Mouse (Mus musculus) right cerebral cortex, postnatal 14 days (tissue): ENCODE measurements at regions not wholly inside any gene's neighbourhood (a gene's known extent, or its start where the extent isn't known, plus 50 kb on each side); places are given as distances from the start of the nearest gene placed in this dataset.
A peak's percentile ranks its signal among the peaks of the same experiment; 100 is the strongest.

Experiments used
- DNase-seq: peaks from one replicate; pipeline ENCODE4 v3.0.0; 2022

DNA sequence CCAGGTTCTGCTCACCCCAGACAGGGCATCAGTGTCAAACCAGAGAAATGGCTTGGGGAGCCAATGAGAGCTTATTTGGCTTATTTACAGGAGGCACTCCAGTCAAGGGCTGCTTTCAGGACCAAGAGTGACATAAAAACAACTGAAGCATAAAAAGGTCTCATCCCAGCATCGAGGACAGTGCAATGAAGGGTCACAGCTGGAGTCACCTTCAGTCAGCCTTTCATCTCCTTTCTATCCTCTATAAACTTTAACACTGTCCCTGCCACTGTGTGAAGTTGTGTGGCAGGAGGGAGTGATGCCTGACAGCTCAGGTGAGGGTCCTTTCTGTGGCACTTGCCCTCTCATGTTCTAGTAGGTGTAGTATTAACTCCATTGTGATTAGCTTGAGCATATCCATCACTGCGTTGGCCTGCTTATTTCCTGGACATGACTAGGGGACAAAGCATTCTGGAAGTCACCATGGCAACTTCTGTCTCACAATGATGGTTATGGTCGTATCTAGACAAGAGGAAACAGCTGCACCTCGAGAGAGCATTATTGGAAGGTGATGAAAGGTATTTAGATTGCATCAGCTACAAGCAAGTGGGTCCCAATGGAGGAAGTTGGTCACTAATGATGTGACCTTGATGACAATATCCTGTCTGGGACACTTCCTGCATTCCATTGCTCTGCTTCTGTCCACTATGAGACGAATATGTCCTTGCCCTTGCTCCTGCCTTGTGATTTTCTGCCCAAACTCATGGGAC lies 87.8 kb upstream of the Enpp6 start:
- DNase-seq = no peak

- no peak for DNase-seq
Observed at GRCm38 (mm10) chr8:46900826-46901225, 85.9 kb upstream of the Enpp6 start.

DNA sequence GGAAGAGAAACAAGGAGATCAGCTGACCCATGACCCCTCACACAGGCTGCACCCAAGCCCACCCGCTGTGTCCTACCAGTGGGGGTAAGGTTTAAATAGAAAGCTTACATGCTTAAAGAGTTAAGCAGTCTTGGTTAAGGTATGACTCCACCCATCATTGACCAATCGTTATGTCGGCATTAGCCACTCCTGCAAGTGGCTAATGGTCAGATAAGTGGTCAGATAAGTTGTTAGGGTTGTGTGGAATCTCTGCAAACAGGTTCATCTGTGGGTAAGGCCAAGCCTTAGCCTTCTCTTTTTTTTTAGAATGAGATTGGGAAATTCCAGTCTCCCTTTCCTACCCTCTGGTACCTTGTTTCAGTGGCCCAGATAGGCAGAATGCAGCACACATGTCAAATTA lies 82.0 kb upstream of the Enpp6 start:
- no peak for DNase-seq

GRCm38 (mm10) chr8:46907390-46907789 lies 79.3 kb upstream of the Enpp6 start:
- DNase-seq = no peak

GRCm38 (mm10) chr8:46908186-46908585 lies 78.5 kb upstream of the Enpp6 start:
- no peak for DNase-seq

GRCm38 (mm10) chr8:46913956-46914355 lies 72.7 kb upstream of the Enpp6 start:
- DNase-seq = no peak

DNA sequence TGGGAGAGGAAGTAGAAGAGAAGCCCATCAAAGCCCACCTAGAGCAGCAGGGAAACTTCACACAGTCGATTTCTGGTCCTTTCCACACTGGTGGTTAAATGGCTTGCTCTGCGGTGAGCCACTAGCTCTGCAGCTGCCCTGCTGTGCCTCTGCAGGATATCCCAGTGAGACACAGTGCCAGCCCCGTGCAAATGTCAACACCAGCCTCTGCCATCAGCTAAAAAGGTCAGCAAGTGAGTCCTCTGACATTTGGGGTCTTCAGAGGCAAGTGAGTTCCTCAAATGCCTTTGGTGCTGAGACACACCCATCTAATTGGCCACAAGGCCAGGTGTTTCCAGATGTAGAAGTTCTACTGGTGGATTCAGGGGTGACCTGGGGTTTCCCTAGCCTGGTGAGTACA lies 66.6 kb upstream of the Enpp6 start:
- no peak for DNase-seq

- no peak for DNase-seq
Observed at GRCm38 (mm10) chr8:46921075-46921474, 65.6 kb upstream of the Enpp6 start.

GRCm38 (mm10) chr8:46921585-46921984 lies 65.1 kb upstream of the Enpp6 start:
- no peak for DNase-seq

GRCm38 (mm10) chr8:46924787-46925548 lies 61.7 kb upstream of the Enpp6 start:
- no peak for DNase-seq

DNA sequence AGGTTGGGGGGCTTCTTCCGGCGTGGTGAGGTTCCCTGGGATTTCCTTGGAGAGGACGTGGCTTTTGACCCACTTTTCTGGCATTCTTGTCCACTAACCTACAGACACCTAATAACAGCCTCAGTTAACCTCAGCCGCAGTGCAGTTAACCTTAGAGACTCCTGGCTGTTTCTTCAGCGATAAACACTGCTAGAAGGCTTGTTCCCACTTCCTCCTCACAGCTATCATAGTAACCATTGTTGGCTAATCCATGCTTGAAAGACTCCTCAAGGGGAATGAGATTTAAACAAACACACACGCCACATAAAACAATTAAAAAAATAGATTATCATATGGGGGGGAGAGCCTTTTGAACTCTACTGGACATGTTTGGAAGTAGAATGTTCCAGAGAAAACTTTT lies 58.0 kb upstream of the Enpp6 start:
- DNase-seq = no peak

DNA sequence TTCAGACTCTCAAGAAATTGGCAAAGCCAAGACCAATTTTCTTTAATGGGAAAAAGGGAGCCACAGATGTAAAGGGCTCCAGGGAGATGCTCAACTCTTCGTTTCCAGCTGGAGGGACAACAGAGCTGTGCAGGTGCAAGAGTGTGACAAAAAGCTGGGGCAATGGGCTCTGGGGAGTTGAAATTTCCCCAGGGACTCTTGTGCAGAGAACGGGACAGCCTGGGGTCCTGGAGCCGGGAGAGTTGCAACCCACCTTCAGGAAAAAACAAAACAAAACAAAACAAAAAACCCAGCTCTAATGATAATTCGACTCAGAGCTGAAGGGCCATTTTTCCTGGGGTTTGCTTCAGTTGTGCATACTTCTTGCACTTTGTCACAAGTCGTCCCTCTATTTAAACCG lies 57.0 kb upstream of the Enpp6 start:
- DNase-seq = no peak

DNA sequence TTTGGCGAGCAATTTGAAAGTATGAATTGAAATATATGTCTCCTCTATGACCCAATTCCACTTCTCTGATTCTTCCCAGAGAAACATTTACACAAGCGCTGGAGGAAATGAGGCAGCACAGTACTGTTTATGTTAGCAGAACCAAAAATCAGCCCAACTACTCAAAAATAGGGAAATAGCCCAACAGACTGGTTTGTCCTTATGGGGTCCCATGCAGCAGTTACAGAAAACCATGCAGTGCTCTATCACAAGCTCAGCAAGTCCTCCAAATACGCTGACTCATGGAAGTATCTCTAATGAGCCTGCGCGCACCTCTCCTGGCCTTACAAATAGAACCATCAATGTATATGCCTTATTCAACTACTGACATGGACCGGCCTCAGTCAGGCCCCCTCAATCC lies 55.4 kb upstream of the Enpp6 start:
- no peak for DNase-seq

DNA sequence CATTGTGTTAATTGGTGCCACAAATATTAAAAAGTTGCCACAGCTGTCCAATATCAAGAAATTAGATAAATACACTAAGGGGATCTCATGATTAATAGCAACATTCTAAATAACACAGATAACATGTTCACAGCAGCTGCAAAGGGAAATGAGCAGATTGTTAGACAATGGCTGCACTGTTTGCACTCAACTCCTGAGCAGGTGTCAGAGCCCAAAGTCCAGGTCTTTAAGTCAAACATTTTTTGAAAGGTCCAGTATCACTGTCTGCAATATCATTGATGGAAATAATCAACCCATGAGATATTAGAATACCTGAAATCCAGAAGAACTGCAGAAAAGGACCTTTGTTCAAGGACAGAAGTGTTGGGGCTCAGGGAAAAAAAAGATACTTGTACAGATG lies 53.4 kb upstream of the Enpp6 start:
- no peak for DNase-seq

DNA sequence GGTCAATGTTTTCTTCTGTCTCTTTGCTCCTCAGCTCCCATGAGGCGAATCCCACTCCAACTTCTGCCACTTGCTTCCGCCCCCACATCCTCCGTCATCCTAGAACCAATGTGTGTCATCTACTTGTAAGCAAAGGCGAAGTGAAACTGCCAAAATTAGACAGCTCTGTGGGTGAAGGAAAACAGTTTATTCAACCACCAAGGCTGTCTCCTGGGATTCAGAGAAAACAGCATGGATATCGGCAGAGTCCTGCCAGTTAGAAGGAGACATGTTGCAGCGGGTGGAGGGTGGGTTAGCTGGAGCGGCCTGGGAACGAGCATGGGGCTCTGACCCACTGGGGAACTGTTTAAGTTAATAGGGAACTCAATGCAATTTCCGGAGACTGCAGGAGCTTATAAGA lies 52.4 kb upstream of the Enpp6 start:
- DNase-seq = peak; percentile 39

DNA sequence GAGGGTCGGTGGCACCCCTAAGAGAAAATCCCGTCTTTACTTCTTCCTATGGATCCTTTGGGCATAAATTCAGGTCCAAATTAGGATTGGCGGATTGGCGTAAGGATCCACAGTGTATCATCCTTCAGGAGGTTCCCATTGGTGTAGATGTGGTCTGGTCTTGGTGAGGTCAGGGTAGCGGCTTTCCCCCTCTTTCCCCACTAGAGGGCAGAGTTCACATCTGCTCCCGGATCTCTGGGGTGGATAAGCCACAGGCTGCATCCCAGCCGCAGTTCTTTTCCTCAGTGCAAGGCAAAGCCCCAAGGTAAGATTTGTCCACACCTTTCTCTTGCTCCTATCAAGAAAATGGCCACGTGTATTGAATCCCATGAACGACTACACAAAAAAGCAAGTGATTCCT lies 51.8 kb upstream of the Enpp6 start:
- no peak for DNase-seq

DNA sequence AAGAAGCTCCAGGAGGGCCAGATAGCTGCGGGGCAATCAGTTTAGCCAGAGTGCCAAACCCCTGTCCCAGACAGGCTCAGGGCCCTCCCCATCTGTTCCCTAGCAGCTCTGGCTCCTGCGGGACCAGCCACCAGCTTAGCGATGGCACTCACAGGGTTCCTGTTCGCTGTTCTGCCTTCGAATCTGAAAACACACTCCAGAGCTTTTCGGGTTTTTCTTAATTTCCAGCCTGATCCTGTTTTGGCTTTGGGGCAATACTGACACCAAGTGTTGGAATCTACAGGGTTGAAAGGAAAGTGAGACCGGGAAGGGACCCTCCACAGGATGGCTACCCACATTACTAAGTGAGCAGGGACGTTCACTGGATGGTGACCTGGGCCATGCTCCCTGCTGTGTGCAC lies 50.6 kb upstream of the Enpp6 start:
- DNase-seq = no peak
